Mouse (Mus musculus) liver, embryonic 14.5 days (tissue): Measurements from ENCODE around the gene Nelfb. TPM values are rescaled to one million over a fixed set of nuclear protein-coding genes. Genes with fewer than 3 reads are reported as not detected.

Experiments
- ATAC-seq: fragments of 200-750 bp; cut with Nextera tagmentation; 2 replicates; pipeline ENCODE4 v1.8.0; 2017; ENCODE audit warnings: moderate number of reproducible peaks, mild to moderate bottlenecking, moderate library complexity; ENCODE audit not compliant: insufficient read depth
- DNase-seq, 3 experiments: peaks; one replicate each; pipeline ENCODE4 v3.0.0-alpha.2; 2012 to 2013; ENCODE audit warnings: low read depth in 3 of 3, low spot score in 3 of 3
- H3K27ac ChIP-seq: fragments of 300-500 bp; sonication (generic); 2 replicates; pipeline ENCODE4 v1.5.1; 2014; ENCODE audit warnings: moderate library complexity, mild to moderate bottlenecking, control low read depth, inconsistent platforms
- H3K27me3 ChIP-seq: fragments of 300-500 bp; sonication (generic); 2 replicates; pipeline ENCODE4 v1.6.1; 2014; ENCODE audit warnings: mild to moderate bottlenecking, low read length, moderate library complexity; ENCODE audit not compliant: control insufficient read depth, insufficient read depth
- H3K36me3 ChIP-seq: fragments of 300-500 bp; sonication (generic); replicated peaks from 2 replicates; pipeline ENCODE4 v1.6.1; 2014; ENCODE audit warnings: low read depth; ENCODE audit not compliant: control insufficient read depth, insufficient read depth
- H3K4me1 ChIP-seq, 2 experiments: fragments of 200-500 bp in 1 of 2; fragments of 300-500 bp in 1 of 2; sonication (generic) in 1 of 2; replicated peaks; 2 replicates each; pipeline ENCODE4 v1.6.1; 2012 to 2014; ENCODE audit warnings: antibody characterized with exemption in 1 of 2, inconsistent platforms in 1 of 2, low read length in 1 of 2; ENCODE audit not compliant: control insufficient read depth in 2 of 2, insufficient read depth in 2 of 2
- H3K4me2 ChIP-seq: fragments of 300-500 bp; sonication (generic); 2 replicates; pipeline ENCODE4 v1.6.1; 2014; ENCODE audit warnings: low read depth, mild to moderate bottlenecking, control low read depth, moderate library complexity
- H3K4me3 ChIP-seq, 2 experiments: fragments of 200-500 bp in 1 of 2; fragments of 300-500 bp in 1 of 2; sonication (generic) in 1 of 2; 2 replicates each; pipeline ENCODE4 v1.5.1; 2012 to 2014; ENCODE audit warnings: low read depth in 2 of 2, low read length in 2 of 2, mild to moderate bottlenecking in 2 of 2, control low read depth in 1 of 2, inconsistent platforms in 1 of 2, moderate library complexity in 1 of 2; ENCODE audit not compliant: insufficient read depth in 1 of 2
- H3K9ac ChIP-seq: fragments of 300-500 bp; sonication (generic); replicated peaks from 2 replicates; pipeline ENCODE4 v1.6.1; 2014; ENCODE audit warnings: mild to moderate bottlenecking, control low read depth, moderate library complexity
- H3K9me3 ChIP-seq: fragments of 300-500 bp; sonication (generic); 2 replicates; pipeline ENCODE4 v1.6.1; 2016; ENCODE audit warnings: low read length, mixed read lengths; ENCODE audit not compliant: control insufficient read depth
- CTCF ChIP-seq: IDR thresholded peaks from 2 replicates; pipeline ENCODE4 v1.5.1; 2016; ENCODE audit warnings: antibody characterized with exemption, low read depth, control low read depth
- EP300 ChIP-seq: IDR thresholded peaks from 2 replicates; pipeline ENCODE4 v1.6.1; 2016; ENCODE audit warnings: antibody characterized with exemption, low read depth
- WGBS: fragments of 180-500 bp; shearing (Covaris S2); extraction: QIAGEN DNeasy Blood & Tissue Kit; methylation state at CpG from one replicate; pipeline ENCODE4 v1.1.7; 2014; ENCODE audit not compliant: insufficient replicate concordance; 5-methylcytosine and 5-hydroxymethylcytosine counted together
- polyA plus RNA-seq, 2 experiments: library from polyadenylated mRNA; depleted of rRNA in 1 of 2; stranded (reverse) in 1 of 2; unstranded in 1 of 2; fragments of >200 nt; fragmentation: Nextera tagmentation in 1 of 2; extraction: Ambion mirVana in 1 of 2; gene quantifications; 2 replicates each; pipeline versions ENCODE4 v1.2.1 to v1.2.3; 2012 to 2014

Nelfb gene
- polyA plus RNA-seq, 2 experiments: 18.7 to 23.7 TPM

DNA sequence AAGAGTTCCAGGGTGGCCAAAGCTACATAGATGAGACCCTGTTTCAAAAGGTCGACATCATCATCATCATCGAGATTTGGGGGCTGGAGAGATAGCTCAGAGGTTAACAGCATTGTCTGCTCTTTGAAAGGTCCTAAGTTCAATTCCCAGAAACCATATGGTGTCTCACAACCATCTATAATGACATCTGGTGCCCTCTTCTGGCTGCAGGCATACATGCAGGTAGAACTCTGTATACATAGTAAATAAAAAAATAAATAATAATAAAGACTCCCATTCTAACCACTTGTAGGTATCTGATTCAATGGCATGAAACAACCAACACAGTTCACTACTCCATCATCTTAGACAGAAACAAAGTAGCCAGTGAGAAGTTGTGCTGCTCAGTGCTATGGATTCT, 54.3 kb downstream of the Nelfb start:
- no peak overlapping the region for H3K9ac ChIP-seq
- no peaks in the 10 kb centered on the region for H3K9me3 ChIP-seq
- 13% methylated on average over 2 of the region's 2 CpGs for WGBS
- peak; percentile 61 for TF ChIP-seq CTCF
- TF ChIP-seq EP300: no peak
- no peak overlapping the region for H3K27ac ChIP-seq
- no peaks in the 10 kb centered on the region for H3K27me3 ChIP-seq
- 0 out of 4 replicates have a peak, but pooled peaks cover 0 to 2% of the 10 kb centered on the region in 2 experiments for H3K4me1 ChIP-seq
- H3K4me2 ChIP-seq: no peak overlapping the region
- H3K4me3 ChIP-seq: no peak overlapping the region
- no peak for DNase-seq
- ATAC-seq: no peak
- H3K36me3 ChIP-seq: no peaks in the 10 kb centered on the region

DNA sequence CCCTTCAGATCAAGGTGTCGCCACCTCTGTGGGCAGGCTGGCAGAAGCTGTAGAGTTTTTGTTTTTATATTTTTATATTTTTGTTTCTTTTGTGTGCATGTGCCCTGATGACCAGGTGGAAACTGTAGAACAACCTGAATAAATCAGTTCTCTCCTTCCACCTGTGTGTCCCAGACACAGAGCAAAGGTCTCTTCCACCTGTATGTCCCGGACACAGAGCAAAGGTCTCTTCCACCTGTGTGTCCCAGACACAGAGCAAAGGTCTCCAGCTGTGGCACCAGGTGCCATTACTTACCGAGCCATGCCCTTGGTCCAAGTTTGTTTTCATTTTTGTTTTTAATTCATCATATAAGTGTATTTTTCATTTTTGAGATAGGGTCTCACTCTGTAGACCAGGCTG, 55.1 kb downstream of the Nelfb start:
- no peak overlapping the region for H3K4me2 ChIP-seq
- no peak overlapping the region for H3K27ac ChIP-seq
- no peak overlapping the region for H3K4me3 ChIP-seq
- no peak overlapping the region for H3K9ac ChIP-seq
- no peaks in the 10 kb centered on the region for H3K36me3 ChIP-seq
- no peaks in the 10 kb centered on the region for H3K27me3 ChIP-seq
- H3K4me1 ChIP-seq: 0 out of 4 replicates have a peak, but pooled peaks cover 0 to 2% of the 10 kb centered on the region in 2 experiments
- WGBS: 65% methylated on average over 3 of the region's 3 CpGs
- H3K9me3 ChIP-seq: no peaks in the 10 kb centered on the region
- ATAC-seq: no peak
- DNase-seq: no peak
- TF ChIP-seq CTCF (no peak), EP300 (no peak)

DNA sequence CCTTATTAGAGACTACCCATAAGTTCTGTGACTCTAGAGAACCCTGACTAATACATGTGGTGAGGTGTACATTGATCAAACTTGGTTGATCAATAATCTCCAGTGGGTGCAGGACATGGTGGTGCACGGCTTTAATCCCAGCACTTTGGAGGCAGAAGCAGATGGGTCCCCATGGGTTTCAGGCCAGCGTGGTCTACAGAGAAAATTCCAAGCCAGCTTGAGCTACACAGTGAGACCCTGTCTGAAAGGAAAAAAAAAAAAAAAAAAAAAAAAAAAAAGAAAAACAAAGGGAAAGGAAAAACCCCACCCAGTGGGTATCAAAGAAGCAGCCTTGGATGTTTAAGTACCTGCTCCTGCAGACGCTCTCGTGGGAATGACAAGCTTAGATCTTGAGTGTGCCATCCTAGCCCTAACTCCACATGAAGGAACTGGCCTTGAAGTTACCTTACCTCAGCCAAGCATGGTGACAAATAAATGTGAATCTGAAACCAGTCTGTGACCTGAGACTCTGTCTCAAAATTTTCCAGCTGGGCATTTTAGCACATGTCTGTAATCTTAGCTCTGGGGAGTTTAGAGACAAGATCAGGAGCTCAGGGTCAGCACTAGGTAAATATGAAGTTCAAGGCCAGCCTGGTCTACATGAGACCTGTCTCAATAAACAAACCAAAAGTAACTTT, 59.9 kb downstream of the Nelfb start:
- ATAC-seq (no peak), DNase-seq (no peak)
- H3K9ac ChIP-seq: no peak overlapping the region
- WGBS: 63% methylated on average over 4 of the region's 4 CpGs
- H3K27me3 ChIP-seq: no peaks in the 10 kb centered on the region
- no peaks in the 10 kb centered on the region for H3K36me3 ChIP-seq
- no peak for TF ChIP-seq EP300
- no peak for TF ChIP-seq CTCF
- 0 out of 4 replicates have a peak, but pooled peaks cover 0 to 2% of the 10 kb centered on the region in 2 experiments for H3K4me1 ChIP-seq
- H3K9me3 ChIP-seq: no peaks in the 10 kb centered on the region
- no peak overlapping the region for H3K4me3 ChIP-seq
- no peak overlapping the region for H3K4me2 ChIP-seq
- no peak overlapping the region for H3K27ac ChIP-seq

Other genes starting within 250 kb of the Nelfb start
Only the 30 nearest of the 33 such genes appear.
- gene Mrpl41, start 236.4 kb downstream of the Nelfb start, polyA plus RNA-seq (2012; rRNA removed): 31.9 and 48.1 TPM in 2 replicates
- 93.6 and 102 TPM in 2 replicates for gene Mrpl41, start 236.4 kb downstream of the Nelfb start, polyA plus RNA-seq (2014; fragmentation: Nextera tagmentation; extraction: Ambion mirVana)
- gene Pnpla7, start 235.5 kb downstream of the Nelfb start, polyA plus RNA-seq (2012; rRNA removed): 9.4 and 9.6 TPM in 2 replicates
- gene Pnpla7, start 235.5 kb downstream of the Nelfb start, polyA plus RNA-seq (2014; fragmentation: Nextera tagmentation; extraction: Ambion mirVana): 11.0 and 11.3 TPM in 2 replicates
- gene Nsmf, start 157.1 kb downstream of the Nelfb start, polyA plus RNA-seq (2012; rRNA removed): 10.3 and 11.0 TPM in 2 replicates
- 3.3 and 6.3 TPM in 2 replicates for gene Nsmf, start 157.1 kb downstream of the Nelfb start, polyA plus RNA-seq (2014; fragmentation: Nextera tagmentation; extraction: Ambion mirVana)
- gene Entpd8, start 131.2 kb downstream of the Nelfb start, polyA plus RNA-seq (2012; rRNA removed): 4.9 and 5.3 TPM in 2 replicates
- gene Entpd8, start 131.2 kb downstream of the Nelfb start, polyA plus RNA-seq (2014; fragmentation: Nextera tagmentation; extraction: Ambion mirVana): 2.3 and 3.6 TPM in 2 replicates
- gene Noxa1, start 116.3 kb downstream of the Nelfb start, polyA plus RNA-seq (2012; rRNA removed): 0.95 and 1.1 TPM in 2 replicates
- gene Noxa1, start 116.3 kb downstream of the Nelfb start, polyA plus RNA-seq (2014; fragmentation: Nextera tagmentation; extraction: Ambion mirVana): 1.2 and 1.8 TPM in 2 replicates
- 3.7 and 3.9 TPM in 2 replicates for gene Nrarp, start 30.7 kb downstream of the Nelfb start, polyA plus RNA-seq (2012; rRNA removed)
- 1.8 and 1.9 TPM in 2 replicates for gene Nrarp, start 30.7 kb downstream of the Nelfb start, polyA plus RNA-seq (2014; fragmentation: Nextera tagmentation; extraction: Ambion mirVana)
- 3.7 and 4.1 TPM in 2 replicates for gene Tor4a, start 14.6 kb downstream of the Nelfb start, polyA plus RNA-seq (2012; rRNA removed)
- 4.9 and 5.7 TPM in 2 replicates for gene Tor4a, start 14.6 kb downstream of the Nelfb start, polyA plus RNA-seq (2014; fragmentation: Nextera tagmentation; extraction: Ambion mirVana)
- not detected in 2 replicates for gene Stpg3, start 3.1 kb upstream of the Nelfb start, polyA plus RNA-seq (2012; rRNA removed)
- not detected in 2 replicates for gene Stpg3, start 3.1 kb upstream of the Nelfb start, polyA plus RNA-seq (2014; fragmentation: Nextera tagmentation; extraction: Ambion mirVana)
- gene Fam166a, start 7.3 kb upstream of the Nelfb start, polyA plus RNA-seq (2012; rRNA removed): 0.04 TPM in 1 of 2 replicates, not detected in the other
- gene Fam166a, start 7.3 kb upstream of the Nelfb start, polyA plus RNA-seq (2014; fragmentation: Nextera tagmentation; extraction: Ambion mirVana): 0.96 TPM in 1 of 2 replicates, not detected in the other
- gene Tubb4b, start 13.2 kb upstream of the Nelfb start, polyA plus RNA-seq (2012; rRNA removed): 571 and 676 TPM in 2 replicates
- gene Tubb4b, start 13.2 kb upstream of the Nelfb start, polyA plus RNA-seq (2014; fragmentation: Nextera tagmentation; extraction: Ambion mirVana): 561 and 604 TPM in 2 replicates
- 0.01 and 0.05 TPM in 2 replicates for gene Slc34a3, start 22.9 kb upstream of the Nelfb start, polyA plus RNA-seq (2012; rRNA removed)
- not detected in 2 replicates for gene Slc34a3, start 22.9 kb upstream of the Nelfb start, polyA plus RNA-seq (2014; fragmentation: Nextera tagmentation; extraction: Ambion mirVana)
- gene Rnf224, start 25.3 kb upstream of the Nelfb start, polyA plus RNA-seq (2012; rRNA removed): not detected in 2 replicates
- not detected in 2 replicates for gene Rnf224, start 25.3 kb upstream of the Nelfb start, polyA plus RNA-seq (2014; fragmentation: Nextera tagmentation; extraction: Ambion mirVana)
- 0.93 and 1.3 TPM in 2 replicates for gene Rnf208, start 30.8 kb upstream of the Nelfb start, polyA plus RNA-seq (2012; rRNA removed)
- 0.09 and 0.16 TPM in 2 replicates for gene Rnf208, start 30.8 kb upstream of the Nelfb start, polyA plus RNA-seq (2014; fragmentation: Nextera tagmentation; extraction: Ambion mirVana)
- not detected in 2 replicates for gene Cysrt1, start 31.0 kb upstream of the Nelfb start, polyA plus RNA-seq (2012; rRNA removed)
- gene Cysrt1, start 31.0 kb upstream of the Nelfb start, polyA plus RNA-seq (2014; fragmentation: Nextera tagmentation; extraction: Ambion mirVana): not detected in 2 replicates
- gene AL732309.1, start 35.4 kb upstream of the Nelfb start, polyA plus RNA-seq (2012; rRNA removed): 5.4 and 5.6 TPM in 2 replicates
- 1.4 and 1.9 TPM in 2 replicates for gene AL732309.1, start 35.4 kb upstream of the Nelfb start, polyA plus RNA-seq (2014; fragmentation: Nextera tagmentation; extraction: Ambion mirVana)
- 8.8 and 12.4 TPM in 2 replicates for gene Tmem203, start 44.0 kb upstream of the Nelfb start, polyA plus RNA-seq (2012; rRNA removed)
- 8.8 and 9.4 TPM in 2 replicates for gene Tmem203, start 44.0 kb upstream of the Nelfb start, polyA plus RNA-seq (2014; fragmentation: Nextera tagmentation; extraction: Ambion mirVana)
- gene Tprn, start 51.1 kb upstream of the Nelfb start, polyA plus RNA-seq (2012; rRNA removed): 1.6 and 2.6 TPM in 2 replicates
- gene Tprn, start 51.1 kb upstream of the Nelfb start, polyA plus RNA-seq (2014; fragmentation: Nextera tagmentation; extraction: Ambion mirVana): 2.4 and 3.2 TPM in 2 replicates
- gene Ssna1, start 60.9 kb upstream of the Nelfb start, polyA plus RNA-seq (2012; rRNA removed): 65.8 and 76.0 TPM in 2 replicates
- 145 and 155 TPM in 2 replicates for gene Ssna1, start 60.9 kb upstream of the Nelfb start, polyA plus RNA-seq (2014; fragmentation: Nextera tagmentation; extraction: Ambion mirVana)
- 20.5 and 23.8 TPM in 2 replicates for gene Anapc2, start 61.0 kb upstream of the Nelfb start, polyA plus RNA-seq (2012; rRNA removed)
- 30.2 TPM in 2 replicates for gene Anapc2, start 61.0 kb upstream of the Nelfb start, polyA plus RNA-seq (2014; fragmentation: Nextera tagmentation; extraction: Ambion mirVana)
- gene Tmem210, start 76.7 kb upstream of the Nelfb start, polyA plus RNA-seq (2012; rRNA removed): not detected in 2 replicates
- not detected in 2 replicates for gene Tmem210, start 76.7 kb upstream of the Nelfb start, polyA plus RNA-seq (2014; fragmentation: Nextera tagmentation; extraction: Ambion mirVana)
- gene Lrrc26, start 78.4 kb upstream of the Nelfb start, polyA plus RNA-seq (2012; rRNA removed): not detected in 2 replicates
- not detected in 2 replicates for gene Lrrc26, start 78.4 kb upstream of the Nelfb start, polyA plus RNA-seq (2014; fragmentation: Nextera tagmentation; extraction: Ambion mirVana)
- gene Grin1, start 107.7 kb upstream of the Nelfb start, polyA plus RNA-seq (2012; rRNA removed): 0.02 and 0.05 TPM in 2 replicates
- 0.06 and 0.14 TPM in 2 replicates for gene Grin1, start 107.7 kb upstream of the Nelfb start, polyA plus RNA-seq (2014; fragmentation: Nextera tagmentation; extraction: Ambion mirVana)
- gene Man1b1, start 120.8 kb upstream of the Nelfb start, polyA plus RNA-seq (2012; rRNA removed): 5.3 and 6.6 TPM in 2 replicates
- 25.4 and 28.2 TPM in 2 replicates for gene Man1b1, start 120.8 kb upstream of the Nelfb start, polyA plus RNA-seq (2014; fragmentation: Nextera tagmentation; extraction: Ambion mirVana)
- 9.3 and 10.6 TPM in 2 replicates for gene Dpp7, start 144.9 kb upstream of the Nelfb start, polyA plus RNA-seq (2012; rRNA removed)
- 9.4 and 12.8 TPM in 2 replicates for gene Dpp7, start 144.9 kb upstream of the Nelfb start, polyA plus RNA-seq (2014; fragmentation: Nextera tagmentation; extraction: Ambion mirVana)
- 2.9 and 3.8 TPM in 2 replicates for gene Uap1l1, start 154.2 kb upstream of the Nelfb start, polyA plus RNA-seq (2012; rRNA removed)
- 9.3 and 14.1 TPM in 2 replicates for gene Uap1l1, start 154.2 kb upstream of the Nelfb start, polyA plus RNA-seq (2014; fragmentation: Nextera tagmentation; extraction: Ambion mirVana)
- 20.1 and 21.5 TPM in 2 replicates for gene Sapcd2, start 160.8 kb upstream of the Nelfb start, polyA plus RNA-seq (2012; rRNA removed)
- gene Sapcd2, start 160.8 kb upstream of the Nelfb start, polyA plus RNA-seq (2014; fragmentation: Nextera tagmentation; extraction: Ambion mirVana): 17.9 and 20.5 TPM in 2 replicates
- gene Entpd2, start 184.4 kb upstream of the Nelfb start, polyA plus RNA-seq (2012; rRNA removed): 0.18 and 0.30 TPM in 2 replicates
- gene Entpd2, start 184.4 kb upstream of the Nelfb start, polyA plus RNA-seq (2014; fragmentation: Nextera tagmentation; extraction: Ambion mirVana): 0.23 TPM in 1 of 2 replicates, not detected in the other
- 3.4 and 3.9 TPM in 2 replicates for gene Npdc1, start 187.9 kb upstream of the Nelfb start, polyA plus RNA-seq (2012; rRNA removed)
- gene Npdc1, start 187.9 kb upstream of the Nelfb start, polyA plus RNA-seq (2014; fragmentation: Nextera tagmentation; extraction: Ambion mirVana): 2.4 and 2.7 TPM in 2 replicates
- gene Fut7, start 211.8 kb upstream of the Nelfb start, polyA plus RNA-seq (2012; rRNA removed): 0.55 and 0.58 TPM in 2 replicates
- 0.34 and 0.90 TPM in 2 replicates for gene Fut7, start 211.8 kb upstream of the Nelfb start, polyA plus RNA-seq (2014; fragmentation: Nextera tagmentation; extraction: Ambion mirVana)
- gene Abca2, start 217.2 kb upstream of the Nelfb start, polyA plus RNA-seq (2012; rRNA removed): 2.4 and 2.5 TPM in 2 replicates
- 0.91 and 1.1 TPM in 2 replicates for gene Abca2, start 217.2 kb upstream of the Nelfb start, polyA plus RNA-seq (2014; fragmentation: Nextera tagmentation; extraction: Ambion mirVana)